Mouse (Mus musculus): Measurements from ENCODE around the gene Abcb1b. TPM values are rescaled to one million over a fixed set of nuclear protein-coding genes. Genes with fewer than 3 reads are reported as not detected.

The Abcb1b gene
- polyA plus RNA-seq, 1 experiment from 2014 or later, result 0.61 TPM

DNA sequence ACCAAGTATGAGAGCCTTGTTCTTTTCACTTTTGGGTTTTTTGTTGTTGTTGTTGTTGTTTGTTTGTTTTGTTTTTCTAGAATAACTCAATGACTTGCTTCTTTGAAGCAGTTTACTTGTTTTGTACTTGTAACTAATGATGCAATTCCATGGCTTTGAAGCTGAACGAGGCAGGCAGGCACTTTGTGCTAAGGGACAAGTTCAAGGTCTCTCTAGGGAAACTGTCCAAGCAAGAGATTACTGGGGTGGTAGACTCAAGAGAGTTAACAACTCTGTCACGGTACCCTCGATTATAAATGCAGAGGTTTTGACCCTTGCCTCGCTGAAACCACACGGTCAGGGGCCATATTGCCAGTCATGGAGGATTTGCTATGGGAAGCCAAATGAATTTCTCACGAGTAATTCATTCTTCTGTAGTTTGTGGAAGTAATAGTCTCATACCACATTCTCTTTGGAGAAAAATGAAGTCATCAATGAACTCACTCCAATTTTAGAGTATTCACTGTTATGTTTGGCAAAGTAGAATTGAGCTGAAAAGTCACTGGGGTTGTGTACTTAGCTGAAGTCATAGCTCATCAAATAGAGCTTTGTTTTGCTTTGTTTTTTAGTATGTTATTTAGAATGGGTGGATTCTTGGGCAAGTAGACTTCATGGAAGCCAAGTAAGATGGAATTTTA is 104.3 kb downstream of the Abcb1b start:
- Histone ChIP-seq H3K27ac (no peak overlapping the region), H3K27me3 (no peaks in the 10 kb centered on the region), H3K36me3 (no peaks in the 10 kb centered on the region), H3K9ac (replicated peaks) (no peak overlapping the region), H3K4me1 (replicated peaks) (peaks cover 5% of the 10 kb centered on the region; the same call in 1 of the 2 replicates), H3K9me3 (no peaks in the 10 kb centered on the region), H3K4me2 (replicated peaks) (no peak overlapping the region), H3K4me3 (replicated peaks) (no peak overlapping the region)
- ATAC-seq, result no peak
- 55% methylated on average over 6 of the region's 6 CpGs for WGBS

DNA sequence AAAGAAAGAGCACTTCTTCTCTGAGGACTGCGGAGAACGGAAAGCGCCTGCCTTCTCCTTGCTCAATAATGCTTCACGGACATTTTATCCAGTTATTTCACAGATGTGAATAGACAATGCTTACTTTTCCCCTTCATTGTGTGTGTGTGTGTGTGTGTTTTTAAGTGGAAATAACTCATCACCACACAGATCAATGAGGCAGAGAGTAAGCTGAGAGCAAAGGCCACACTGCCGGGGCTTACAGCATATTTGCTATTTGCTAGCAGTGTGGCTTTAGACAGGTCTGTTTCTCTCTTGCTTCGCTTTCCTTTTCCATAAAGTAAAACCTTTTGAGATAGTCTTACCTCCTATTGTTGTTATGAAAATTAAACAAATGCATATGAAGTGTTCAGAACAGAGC is 106.6 kb downstream of the Abcb1b start:
- Histone ChIP-seq H3K4me3 (replicated peaks) (no peak overlapping the region), H3K27me3 (no peaks in the 10 kb centered on the region), H3K9me3 (no peaks in the 10 kb centered on the region), H3K27ac (no peak overlapping the region), H3K36me3 (no peaks in the 10 kb centered on the region), H3K4me2 (replicated peaks) (no peak overlapping the region), H3K4me1 (replicated peaks) (peaks cover 5% of the 10 kb centered on the region; the same call in 1 of the 2 replicates), H3K9ac (replicated peaks) (no peak overlapping the region)
- WGBS, result 35% methylated on average over 6 of the region's 6 CpGs
- no peak for ATAC-seq

DNA sequence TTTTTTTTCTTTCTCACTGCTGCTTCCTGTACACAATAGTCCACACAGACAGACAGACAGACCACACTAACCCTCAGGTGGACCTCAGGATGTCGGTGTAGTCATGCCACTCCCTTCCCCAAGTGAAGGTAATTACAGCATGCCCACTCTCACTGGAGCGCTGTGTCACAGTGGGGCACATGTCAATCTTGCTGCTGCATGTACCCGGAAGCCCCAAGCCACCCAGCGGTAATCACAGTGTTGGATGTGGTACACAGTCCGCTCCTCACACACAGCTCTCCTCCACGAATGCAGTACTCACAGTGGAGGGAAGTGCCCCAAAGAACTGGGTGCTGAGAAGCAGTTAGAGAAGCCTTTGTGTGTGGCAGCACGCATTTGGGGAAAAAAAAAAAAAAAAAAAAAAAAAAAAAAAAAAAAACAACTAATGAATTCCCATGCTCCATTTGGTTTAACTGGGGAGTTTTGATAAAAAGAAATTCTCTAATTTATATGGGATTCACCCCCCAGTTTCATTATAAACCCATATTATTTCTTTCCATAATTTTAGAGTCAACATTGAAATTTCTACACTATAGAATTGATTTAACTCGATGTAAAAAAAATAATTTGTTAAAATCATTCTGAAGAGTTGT is 113.7 kb downstream of the Abcb1b start:
- ATAC-seq, result no peak
- Histone ChIP-seq H3K27ac (no peak overlapping the region), H3K4me2 (replicated peaks) (no peak overlapping the region), H3K9ac (replicated peaks) (no peak overlapping the region), H3K9me3 (no peaks in the 10 kb centered on the region), H3K4me1 (replicated peaks) (no peaks in the 10 kb centered on the region), H3K36me3 (no peaks in the 10 kb centered on the region), H3K4me3 (replicated peaks) (no peak overlapping the region), H3K27me3 (no peaks in the 10 kb centered on the region)
- WGBS, result 84% methylated on average over 8 of the region's 8 CpGs

Other genes with a start within 250 kb of the Abcb1b start
- 32.2 and 34.7 TPM in 2 replicates for gene Rundc3b, start 175.2 kb upstream of the Abcb1b start, polyA plus RNA-seq (2015; fragmentation: Nextera tagmentation; extraction: Ambion mirVana)
- 1.3 and 1.4 TPM in 2 replicates for gene Abcb1a, start 138.1 kb upstream of the Abcb1b start, polyA plus RNA-seq (2015; fragmentation: Nextera tagmentation; extraction: Ambion mirVana)
- gene Abcb4, start 95.6 kb downstream of the Abcb1b start, polyA plus RNA-seq (2015; fragmentation: Nextera tagmentation; extraction: Ambion mirVana), result 0.54 and 0.63 TPM in 2 replicates
- 17.8 and 19.2 TPM in 2 replicates for gene Crot, start 199.2 kb downstream of the Abcb1b start, polyA plus RNA-seq (2015; fragmentation: Nextera tagmentation; extraction: Ambion mirVana)